Mouse (Mus musculus) testis, adult 2 months (tissue): Measurements from ENCODE around the gene Bco1. TPM values are rescaled to one million over a fixed set of nuclear protein-coding genes. Genes with fewer than 3 reads are reported as not detected.

Experiments
- H3K27ac ChIP-seq: fragments of 200-500 bp; 2 replicates; pipeline ENCODE4 v1.5.1; 2012; ENCODE audit warnings: low read depth, low read length; ENCODE audit not compliant: control insufficient read depth, insufficient read depth
- H3K27me3 ChIP-seq: fragments of 200-500 bp; 2 replicates; pipeline ENCODE4 v1.6.1; 2012; ENCODE audit warnings: mild to moderate bottlenecking, low read length, moderate library complexity; ENCODE audit not compliant: control insufficient read depth, insufficient read depth
- H3K36me3 ChIP-seq: fragments of 200-500 bp; 2 replicates; pipeline ENCODE4 v1.6.1; 2012; ENCODE audit warnings: mild to moderate bottlenecking, low read length; ENCODE audit not compliant: control insufficient read depth, insufficient read depth
- H3K4me1 ChIP-seq: fragments of 200-500 bp; 2 replicates; pipeline ENCODE4 v1.6.1; 2012; ENCODE audit warnings: low read length; ENCODE audit not compliant: control insufficient read depth, insufficient read depth
- H3K4me3 ChIP-seq: fragments of 200-500 bp; 2 replicates; pipeline ENCODE4 v1.5.1; 2012; ENCODE audit warnings: low read depth, mild to moderate bottlenecking, low read length, moderate library complexity, mixed read lengths; ENCODE audit not compliant: control insufficient read depth
- CTCF ChIP-seq: fragments of 200-500 bp; IDR thresholded peaks from 2 replicates; pipeline ENCODE4 v1.5.1; 2012; ENCODE audit warnings: low read depth, mild to moderate bottlenecking, inconsistent platforms, low read length, moderate library complexity; ENCODE audit not compliant: control insufficient read depth, insufficient read depth, insufficient replicate concordance
- POLR2A ChIP-seq: fragments of 200-500 bp; IDR thresholded peaks from 2 replicates; pipeline ENCODE4 v1.6.1; 2012; ENCODE audit warnings: low read depth, mild to moderate bottlenecking, inconsistent platforms, low read length, moderate library complexity; ENCODE audit not compliant: control insufficient read depth
- polyA plus RNA-seq: library from polyadenylated mRNA; depleted of rRNA; stranded (reverse); fragments of >200 nt; gene quantifications from 2 replicates; pipeline ENCODE4 v1.2.3, GENCODE M21; 2012

Gene Bco1
- polyA plus RNA-seq, 1 experiment, result 38.7 TPM

DNA sequence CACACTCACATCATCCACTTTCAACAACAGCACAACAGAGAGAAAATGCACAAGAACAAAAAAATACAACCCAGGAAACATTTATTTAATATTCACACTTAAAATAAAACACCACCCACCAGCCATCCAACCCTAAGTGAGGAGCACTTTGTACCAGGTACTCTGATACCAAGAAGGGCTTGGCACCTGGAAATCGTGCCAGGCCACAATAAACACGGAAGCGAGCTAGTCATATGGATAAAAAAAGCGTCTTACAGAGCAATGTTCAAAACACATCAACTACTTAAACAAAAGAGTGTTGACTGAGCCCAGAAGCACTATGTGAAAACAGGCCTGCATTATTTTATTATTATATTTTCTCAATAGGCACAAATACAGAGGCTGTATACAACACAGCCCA, 60.5 kb downstream of the Bco1 start:
- no peak overlapping the region for H3K27ac ChIP-seq

DNA sequence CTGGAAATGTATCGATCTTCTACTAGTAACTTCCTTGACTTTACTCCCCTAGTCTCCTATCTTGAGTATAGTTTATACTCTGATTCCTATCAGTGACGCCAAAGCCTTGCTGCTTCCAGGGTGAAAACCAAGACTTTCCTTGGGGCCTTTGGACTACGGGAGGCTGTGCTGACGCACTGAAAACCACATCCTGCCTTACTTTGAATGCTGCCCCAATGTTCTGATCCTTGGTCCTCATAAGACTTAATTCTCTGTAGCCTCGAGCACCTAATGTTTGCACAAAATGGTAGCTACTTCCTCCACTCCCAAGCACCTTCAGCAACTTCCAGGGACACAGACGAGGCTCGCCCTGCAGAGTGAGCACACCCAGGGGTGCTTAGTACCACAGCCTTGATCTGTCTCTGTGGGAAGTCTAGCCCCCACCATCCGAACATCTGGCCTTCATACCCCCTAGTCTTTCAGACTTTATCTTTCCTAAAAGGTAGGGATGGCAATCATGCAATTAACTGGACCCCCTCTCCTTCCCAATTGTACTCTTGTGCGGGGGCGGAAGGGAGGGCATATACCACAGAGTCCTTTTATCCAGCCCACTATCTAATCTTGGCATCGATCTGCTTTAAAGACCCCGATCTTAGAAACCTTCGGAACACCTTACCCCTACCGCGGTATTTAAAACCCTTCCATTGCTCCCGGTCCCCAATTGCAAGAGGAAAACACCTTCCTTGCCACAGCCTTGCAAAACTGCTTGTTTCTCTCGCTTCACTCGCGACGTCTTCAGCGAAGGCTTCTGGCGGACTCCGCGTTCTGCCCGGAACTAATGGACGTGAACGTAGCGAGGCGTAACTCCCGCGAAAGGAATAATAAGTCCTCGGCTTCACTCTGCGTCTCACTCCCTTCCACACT, 61.5 kb downstream of the Bco1 start:
- Histone ChIP-seq H3K36me3 (no peaks in the 10 kb centered on the region), H3K27ac (peak overlapping the region; percentile 88), H3K4me1 (peaks cover 12% of the 10 kb centered on the region), H3K4me3 (peak overlapping the region; percentile 98), H3K27me3 (no peaks in the 10 kb centered on the region)
- TF ChIP-seq POLR2A, result no peak
- no peak for TF ChIP-seq CTCF

More for the DNA sequence above, 60.5 kb downstream of the Bco1 start:
- TF ChIP-seq CTCF (no peak), POLR2A (no peak)
- H3K4me1 ChIP-seq, result peaks cover 12% of the 10 kb centered on the region
- no peaks in the 10 kb centered on the region for H3K36me3 ChIP-seq
- H3K4me3 ChIP-seq, result no peak overlapping the region
- H3K27me3 ChIP-seq, result no peaks in the 10 kb centered on the region

DNA sequence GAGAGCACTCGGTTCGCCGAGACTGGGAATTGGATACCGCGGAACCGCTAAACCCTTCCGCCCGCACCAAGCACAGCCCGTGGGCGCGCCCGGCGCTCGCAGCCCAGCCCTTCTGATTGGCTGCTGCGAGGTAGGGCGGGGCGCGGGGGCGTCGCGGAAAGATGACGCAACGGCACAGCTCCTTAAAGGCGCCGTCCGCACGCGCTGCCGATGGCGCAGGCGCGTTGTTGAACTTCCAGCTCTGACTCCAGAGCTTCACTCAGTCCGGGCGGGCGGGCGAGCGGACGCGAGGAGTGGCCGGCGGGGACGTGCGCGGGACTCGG, 62.1 kb downstream of the Bco1 start:
- Histone ChIP-seq H3K4me1 (peaks cover 12% of the 10 kb centered on the region), H3K27me3 (no peaks in the 10 kb centered on the region), H3K36me3 (no peaks in the 10 kb centered on the region), H3K27ac (peak overlapping the region; percentile 88), H3K4me3 (peak overlapping the region; percentile 98)
- TF ChIP-seq POLR2A, result peak; percentile 77
- TF ChIP-seq CTCF, result no peak

DNA sequence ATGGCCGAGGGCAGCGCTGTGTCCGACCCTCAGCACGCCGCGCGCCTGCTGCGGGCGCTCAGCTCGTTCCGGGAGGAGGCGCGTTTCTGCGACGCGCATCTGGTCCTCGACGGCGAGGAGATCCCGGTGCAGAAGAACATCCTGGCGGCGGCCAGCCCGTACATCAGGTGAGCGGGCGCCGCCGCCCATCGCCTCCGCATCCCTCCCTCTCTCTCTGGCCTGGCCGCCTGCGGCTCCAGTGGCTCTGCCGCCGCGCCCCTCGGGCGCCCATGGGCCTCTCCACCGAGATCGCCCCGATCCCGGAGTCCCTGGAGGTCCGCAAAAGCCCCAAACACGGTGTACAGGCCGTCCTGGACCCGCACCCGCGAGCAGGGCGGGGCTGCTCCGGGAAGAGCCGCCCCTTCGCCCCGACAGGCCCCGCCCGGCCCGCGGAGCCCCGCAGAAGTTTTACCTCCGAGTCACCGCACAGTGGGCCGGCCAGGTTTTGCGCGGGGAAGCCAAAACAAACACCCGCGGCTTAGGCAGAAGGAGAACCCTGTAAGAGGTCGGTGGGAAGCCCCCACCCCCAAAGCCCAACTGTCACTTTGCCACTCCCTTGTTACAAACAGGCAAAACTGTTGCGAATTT, 62.6 kb downstream of the Bco1 start, which contains the start of gene Gan:
TSS of gene Gan (plus strand) at position 1 of the 627 bp plus-strand sequence.
- Histone ChIP-seq H3K27me3 (no peaks in the 10 kb centered on the region), H3K4me3 (peak within 1 kb of the TSS; percentile 98), H3K36me3 (no peaks in the 10 kb centered on the region), H3K4me1 (peaks cover 12% of the 10 kb centered on the region), H3K27ac (peak within 1 kb of the TSS; percentile 88)
- TF ChIP-seq POLR2A (no peak), CTCF (no peak)

DNA sequence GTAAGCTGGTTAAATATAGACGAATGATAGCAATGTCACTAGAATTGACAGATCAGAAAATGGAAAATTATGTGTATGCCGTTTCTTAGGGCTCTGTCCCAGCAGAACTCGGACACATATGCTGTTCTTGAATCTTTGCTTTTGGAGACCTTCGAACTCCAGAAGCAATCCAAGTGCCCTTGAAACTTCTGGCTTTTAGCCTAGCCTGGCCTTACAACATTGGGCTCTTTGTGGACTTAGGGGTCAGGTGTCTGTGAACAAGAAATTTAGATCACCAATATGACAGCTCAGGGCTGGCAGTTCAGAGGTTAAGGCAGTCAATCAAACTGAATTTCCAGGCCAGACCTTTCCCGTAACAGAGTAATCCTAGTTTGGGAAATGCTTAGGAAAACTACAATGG, 63.4 kb downstream of the Bco1 start:
- H3K4me3 ChIP-seq, result peak overlapping the region; percentile 98
- TF ChIP-seq CTCF, result no peak
- TF ChIP-seq POLR2A, result no peak
- no peaks in the 10 kb centered on the region for H3K36me3 ChIP-seq
- H3K27ac ChIP-seq, result no peak overlapping the region
- no peaks in the 10 kb centered on the region for H3K27me3 ChIP-seq
- peaks cover 12% of the 10 kb centered on the region for H3K4me1 ChIP-seq

DNA sequence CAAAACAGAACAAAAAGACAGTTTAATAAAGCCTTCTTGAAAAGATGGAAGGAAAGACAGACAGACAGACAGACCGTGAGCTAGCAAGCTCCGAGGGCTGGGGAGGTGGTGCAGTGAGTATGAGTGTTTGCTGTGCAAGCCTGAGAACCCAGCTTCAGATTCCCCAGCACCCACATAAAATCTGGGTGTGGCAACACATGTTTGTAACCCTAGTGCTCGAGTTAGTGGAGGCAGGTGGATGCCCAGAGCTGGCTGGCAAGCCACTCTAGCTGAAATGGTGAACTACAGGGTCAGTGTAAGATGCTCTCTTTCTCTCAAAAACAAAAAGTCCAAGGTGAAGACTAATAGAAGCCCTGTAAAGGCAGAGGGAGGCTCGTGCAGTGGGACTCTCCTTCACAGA, 69.3 kb downstream of the Bco1 start:
- no peaks in the 10 kb centered on the region for H3K4me1 ChIP-seq
- TF ChIP-seq POLR2A (no peak), CTCF (no peak)
- no peak overlapping the region for H3K4me3 ChIP-seq
- H3K27me3 ChIP-seq, result no peaks in the 10 kb centered on the region
- no peak overlapping the region for H3K27ac ChIP-seq
- H3K36me3 ChIP-seq, result no peaks in the 10 kb centered on the region

DNA sequence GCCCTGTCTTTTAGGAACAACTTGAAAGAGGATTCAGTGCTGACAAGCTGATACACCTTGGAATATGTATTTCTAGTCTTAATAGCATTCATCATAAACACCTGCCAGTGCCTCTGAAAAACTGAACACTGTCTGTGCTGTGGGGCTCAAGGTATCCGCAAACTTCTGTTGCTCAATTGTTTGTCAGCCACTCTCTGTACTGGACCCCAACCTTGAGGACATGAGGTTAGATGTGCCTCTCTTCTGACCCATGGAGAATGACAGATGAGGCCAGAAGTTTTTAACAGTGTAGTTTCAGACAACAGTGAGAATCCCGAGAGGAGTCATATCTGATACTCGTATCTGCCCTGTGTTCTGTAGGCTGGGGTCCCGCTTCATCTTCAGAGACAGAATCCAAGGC, 69.9 kb downstream of the Bco1 start:
- no peak overlapping the region for H3K27ac ChIP-seq
- H3K27me3 ChIP-seq, result no peaks in the 10 kb centered on the region
- H3K36me3 ChIP-seq, result no peaks in the 10 kb centered on the region
- TF ChIP-seq POLR2A, result no peak
- no peak for TF ChIP-seq CTCF
- no peak overlapping the region for H3K4me3 ChIP-seq
- H3K4me1 ChIP-seq, result no peaks in the 10 kb centered on the region
